Mouse (Mus musculus): ENCODE results near the gene Caskin2.

DNA sequence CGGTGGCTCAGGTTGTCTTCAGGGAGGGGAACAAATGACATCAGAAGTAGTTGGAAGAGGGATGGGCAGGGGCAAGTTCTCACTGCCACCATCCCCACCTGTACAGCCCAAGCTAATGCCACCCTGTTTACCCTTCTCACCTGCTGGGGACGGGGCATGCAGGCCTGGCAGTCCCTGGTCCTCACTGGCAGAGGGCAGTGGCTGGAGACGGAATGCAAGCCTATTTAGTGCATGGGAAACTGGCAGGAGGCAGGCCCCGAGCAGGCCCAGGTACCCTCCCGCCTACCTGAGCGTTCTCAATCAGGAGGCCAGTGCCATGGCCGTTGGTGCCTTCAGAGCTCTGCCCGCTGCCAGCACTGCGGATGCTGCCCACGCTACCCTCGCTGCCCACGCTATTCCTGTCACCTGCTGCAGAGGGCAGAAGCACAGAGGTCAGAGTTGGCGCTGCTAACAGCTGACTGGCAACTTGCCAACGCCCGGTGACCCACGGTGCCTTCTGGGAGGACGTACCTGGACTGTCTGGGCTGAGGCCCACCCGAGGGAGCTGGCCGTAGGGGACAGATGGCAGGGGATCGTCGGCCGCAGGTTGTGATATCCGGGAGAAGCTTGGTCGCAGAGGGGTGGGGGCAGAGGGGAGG, 10.2 kb downstream of the Caskin2 start:
- TF ChIP-seq CTCF (IDR thresholded peaks at IDR 0.05; ENCODE audit: borderline replicate concordance, extremely low read depth, insufficient read depth, insufficient read length) (no peak), POLR2A (IDR thresholded peaks at IDR 0.05; ENCODE audit: borderline replicate concordance, extremely low read depth, insufficient read depth, insufficient read length, poor library complexity, severe bottlenecking) (no peak)

All from brain, embryonic 14.5 days (tissue).